Mouse (Mus musculus) kidney, postnatal 25 days (tissue): Measurements from ENCODE around the gene Itga2b.

Experiments used
- DNase-seq, 2 experiments: peaks; one replicate each; pipeline ENCODE4 v3.0.0; 2021; ENCODE audit warnings: mixed read lengths in 2 of 2

Gene Itga2b

GRCm38 (mm10) chr11:102469648-102470357 is at the start of gene Itga2b:
Gene Itga2b, minus strand, starts transcription at chr11:102470122.
- no peak for DNase-seq

GRCm38 (mm10) chr11:102514793-102515424 is 45.0 kb upstream of the Itga2b start:
- no peak for DNase-seq

GRCm38 (mm10) chr11:102510226-102510625 is 40.3 kb upstream of the Itga2b start:
- peak; percentile 26 to 60 for DNase-seq

- no peak for DNase-seq
Measured at GRCm38 (mm10) chr11:102496732-102497131, 26.8 kb upstream of the Itga2b start.

- no peak for DNase-seq
Measured at GRCm38 (mm10) chr11:102496206-102496605, 26.3 kb upstream of the Itga2b start.

- no peak for DNase-seq
Measured at GRCm38 (mm10) chr11:102495742-102496141, 25.8 kb upstream of the Itga2b start.

GRCm38 (mm10) chr11:102495114-102495513 is 25.2 kb upstream of the Itga2b start:
- no peak for DNase-seq

- no peak for DNase-seq
Measured at GRCm38 (mm10) chr11:102494063-102494650, 24.2 kb upstream of the Itga2b start.

GRCm38 (mm10) chr11:102493241-102493640 is 23.3 kb upstream of the Itga2b start:
- no peak for DNase-seq

- DNase-seq: no peak
Measured at GRCm38 (mm10) chr11:102487901-102488300, 18.0 kb upstream of the Itga2b start.

GRCm38 (mm10) chr11:102486733-102487386 is 16.9 kb upstream of the Itga2b start:
- DNase-seq: peak; percentile 63 to 67

- no peak for DNase-seq
Measured at GRCm38 (mm10) chr11:102481779-102482178, 11.9 kb upstream of the Itga2b start.

GRCm38 (mm10) chr11:102480897-102481296 is 11.0 kb upstream of the Itga2b start:
- DNase-seq: no peak

GRCm38 (mm10) chr11:102480111-102480510 is 10.2 kb upstream of the Itga2b start:
- no peak for DNase-seq

GRCm38 (mm10) chr11:102479581-102479980 is 9.7 kb upstream of the Itga2b start:
- no peak for DNase-seq

- DNase-seq: no peak
Measured at GRCm38 (mm10) chr11:102478671-102479070, 8.7 kb upstream of the Itga2b start.

GRCm38 (mm10) chr11:102475027-102475426 is 5.1 kb upstream of the Itga2b start:
- peak in 1 of 2 experiments; percentile 12 for DNase-seq

GRCm38 (mm10) chr11:102467041-102467631 is 2.8 kb downstream of the Itga2b start:
- peak; percentile 98 for DNase-seq

- DNase-seq: peak; percentile 61 to 81
Measured at GRCm38 (mm10) chr11:102465713-102466436, 4.0 kb downstream of the Itga2b start.

GRCm38 (mm10) chr11:102464901-102465300 is 5.0 kb downstream of the Itga2b start:
- DNase-seq: no peak

- peak; percentile 50 to 70 for DNase-seq
Measured at GRCm38 (mm10) chr11:102461764-102462163, 8.2 kb downstream of the Itga2b start.

- no peak for DNase-seq
Measured at GRCm38 (mm10) chr11:102460541-102460940, 9.4 kb downstream of the Itga2b start.
